Mouse (Mus musculus) E14TG2a.4 (cell line): ENCODE data around the gene Stap2.

ENCODE experiments used
- CTCF ChIP-seq: conservative IDR thresholded peaks from 2 replicates; pipeline ENCODE4 v1.5.1; 2014; ENCODE audit warnings: low read length
- NANOG ChIP-seq: IDR thresholded peaks from 2 replicates; pipeline ENCODE4 v1.6.1; 2014; ENCODE audit warnings: borderline replicate concordance, low read length, mixed read lengths
- POU5F1 ChIP-seq: IDR thresholded peaks from 2 replicates; pipeline ENCODE4 v1.6.1; 2014; ENCODE audit warnings: low read length, borderline replicate concordance

GRCm38 (mm10) chr17:55952447-55953027, 52.8 kb downstream of the Stap2 start, which contains the start of gene Ebi3:
- TF ChIP-seq CTCF (no peak), POU5F1 (no peak), NANOG (no peak)
